Mouse (Mus musculus): ENCODE measurements around the gene Mrpl27.
"Not testable (repeated sequence)": the region's sequence is repeated elsewhere in the genome, so short reads cannot be mapped to it uniquely, and the experiment has no call there.

Mrpl27 gene

DNA sequence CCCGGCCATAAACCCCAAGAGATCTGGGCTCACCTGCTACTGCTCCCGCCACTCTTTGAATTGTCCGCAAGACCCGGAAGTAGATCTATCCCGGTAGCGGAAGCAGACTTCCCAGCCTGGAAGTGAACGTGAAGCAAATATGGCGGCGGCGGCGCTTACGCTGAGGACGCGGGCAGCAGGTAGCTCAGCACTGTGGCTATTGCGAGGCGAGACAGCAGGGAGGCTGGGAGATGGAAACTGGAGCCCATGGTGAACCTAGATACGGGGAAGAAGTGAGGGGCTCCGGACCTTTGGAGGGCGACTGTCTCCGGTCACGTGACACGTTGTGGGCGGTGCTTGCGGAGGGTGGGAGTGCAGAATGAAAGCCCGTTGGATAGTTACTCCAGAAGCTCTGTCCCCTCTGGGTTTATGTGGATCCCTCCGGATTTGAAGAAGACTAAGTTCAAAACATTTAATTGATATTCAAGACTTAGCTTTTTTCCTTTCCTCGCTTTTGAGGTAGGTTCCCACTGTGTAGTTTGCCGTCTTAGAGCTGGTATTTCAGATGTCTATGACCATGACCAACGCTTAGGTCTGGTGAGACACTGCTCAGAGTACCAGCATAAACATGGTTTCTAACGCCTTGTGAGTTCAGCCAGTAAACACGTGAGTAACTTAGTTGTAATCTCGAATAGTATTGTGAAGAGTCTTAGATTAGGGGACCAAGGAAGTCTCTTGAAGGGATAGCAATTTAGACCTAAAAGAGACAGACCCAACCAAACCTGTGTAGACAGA lies at the start of gene Mrpl27, which contains the start of gene Eme1:
Gene Mrpl27, plus strand, starts transcription at position 105 of the 774 bp plus-strand sequence.
Gene Eme1, minus strand, starts transcription at position 302 of the 774 bp plus-strand sequence.
- peak; percentile 91 for DNase-seq

DNA sequence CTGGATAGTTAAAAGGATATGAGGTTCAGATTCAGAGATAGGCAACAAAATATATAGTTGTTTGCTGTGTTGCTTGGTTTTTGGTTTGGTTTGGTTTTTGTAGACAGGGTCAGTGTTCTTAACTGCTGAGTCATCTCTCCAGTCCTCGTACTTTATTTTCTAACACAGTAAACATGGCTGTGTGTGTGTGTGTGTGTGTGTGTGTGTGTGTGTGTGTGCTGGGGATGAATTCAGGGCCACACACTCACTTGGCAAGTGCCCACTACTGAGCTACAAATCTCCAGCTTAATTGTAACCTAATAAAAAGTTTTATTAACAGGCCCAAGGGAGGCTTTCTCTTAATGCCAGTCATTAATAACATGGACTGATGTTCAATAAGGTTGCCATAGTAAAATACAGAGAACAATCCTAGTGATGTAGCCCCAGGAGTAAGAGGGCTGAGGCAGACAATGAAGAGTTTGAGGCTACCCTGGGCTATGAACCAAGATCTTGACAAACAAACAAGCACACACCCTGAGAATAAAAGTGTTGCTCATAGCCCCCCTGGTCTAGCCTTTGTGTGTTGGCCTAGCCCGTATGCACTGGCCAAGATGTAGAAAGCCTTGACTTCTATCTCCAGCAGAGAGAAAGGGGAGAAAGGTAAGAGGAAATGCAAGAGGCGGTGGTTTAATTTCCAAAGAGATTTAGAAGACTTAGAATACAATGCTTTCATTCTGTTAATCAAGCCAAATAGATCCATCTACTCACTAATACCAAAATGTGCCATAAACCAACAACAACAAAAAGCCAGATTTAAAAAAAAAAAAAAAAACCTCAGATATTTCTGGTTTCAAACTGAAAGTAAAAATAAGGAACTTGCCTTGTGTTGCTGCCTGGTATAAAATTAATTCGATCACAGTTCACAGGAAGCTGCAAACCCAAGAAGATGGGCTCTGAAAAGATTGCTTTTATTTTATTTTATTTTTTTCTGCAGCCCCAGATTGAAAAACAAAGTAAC lies 42.5 kb upstream of the Mrpl27 start:
- no peak for DNase-seq

DNA sequence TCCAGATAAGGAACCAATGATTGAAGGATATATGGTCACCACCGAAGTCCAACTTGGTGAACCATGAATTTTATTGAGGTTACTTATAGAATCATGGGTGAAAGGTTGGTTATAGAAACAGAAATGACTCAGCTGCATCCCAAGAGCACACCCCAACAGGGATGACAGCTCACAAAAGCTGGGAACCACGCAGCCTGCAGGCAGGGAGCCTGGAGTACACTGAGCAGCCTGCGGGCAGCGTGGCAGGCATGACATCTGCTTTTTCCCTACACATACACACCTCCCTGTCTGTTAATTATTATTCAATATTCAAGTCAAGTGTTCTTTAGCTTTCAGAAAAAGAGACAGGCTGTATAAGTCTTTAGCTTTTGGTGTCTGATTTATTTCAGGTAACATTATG lies 39.0 kb upstream of the Mrpl27 start:
- DNase-seq = no peak

DNA sequence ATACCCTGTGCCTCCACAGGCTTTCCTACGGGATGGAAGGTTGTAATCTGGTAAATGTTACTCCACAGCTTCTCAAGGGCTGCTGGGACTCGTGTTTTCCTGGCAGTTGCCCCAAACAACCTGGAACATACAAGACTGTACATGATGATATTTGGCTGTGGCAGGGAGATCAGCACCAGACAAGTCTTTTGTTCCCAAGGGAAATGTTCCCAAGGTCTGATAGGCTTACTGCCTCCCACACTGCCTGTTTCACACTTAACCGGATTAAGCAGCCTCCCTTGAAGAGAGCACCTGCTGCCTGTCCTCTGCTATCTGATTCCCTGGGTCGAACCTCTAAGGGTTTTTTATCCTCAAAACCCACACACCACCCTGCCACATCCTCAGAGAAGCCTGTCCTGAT lies 38.1 kb upstream of the Mrpl27 start:
- DNase-seq = no peak

DNA sequence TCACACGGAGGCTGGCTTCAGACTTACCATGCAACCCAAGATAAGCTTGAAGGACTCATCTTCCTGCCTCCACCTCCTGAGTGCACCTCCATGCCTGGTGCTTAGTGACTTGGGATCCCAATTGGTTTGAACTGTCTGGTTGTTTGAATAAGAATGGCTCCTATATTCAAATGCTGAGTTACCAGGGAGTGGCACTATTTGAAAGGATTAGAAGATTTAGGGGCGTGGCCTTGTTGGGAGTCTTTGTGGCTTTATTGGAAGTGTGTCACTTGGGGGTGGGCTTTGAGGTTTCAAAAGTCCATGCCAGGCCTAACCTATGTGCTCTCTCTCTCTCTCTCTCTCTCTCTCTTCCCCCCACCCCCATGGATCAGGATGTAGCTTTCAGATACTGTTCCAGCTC lies 35.9 kb upstream of the Mrpl27 start:
- DNase-seq = no peak

DNA sequence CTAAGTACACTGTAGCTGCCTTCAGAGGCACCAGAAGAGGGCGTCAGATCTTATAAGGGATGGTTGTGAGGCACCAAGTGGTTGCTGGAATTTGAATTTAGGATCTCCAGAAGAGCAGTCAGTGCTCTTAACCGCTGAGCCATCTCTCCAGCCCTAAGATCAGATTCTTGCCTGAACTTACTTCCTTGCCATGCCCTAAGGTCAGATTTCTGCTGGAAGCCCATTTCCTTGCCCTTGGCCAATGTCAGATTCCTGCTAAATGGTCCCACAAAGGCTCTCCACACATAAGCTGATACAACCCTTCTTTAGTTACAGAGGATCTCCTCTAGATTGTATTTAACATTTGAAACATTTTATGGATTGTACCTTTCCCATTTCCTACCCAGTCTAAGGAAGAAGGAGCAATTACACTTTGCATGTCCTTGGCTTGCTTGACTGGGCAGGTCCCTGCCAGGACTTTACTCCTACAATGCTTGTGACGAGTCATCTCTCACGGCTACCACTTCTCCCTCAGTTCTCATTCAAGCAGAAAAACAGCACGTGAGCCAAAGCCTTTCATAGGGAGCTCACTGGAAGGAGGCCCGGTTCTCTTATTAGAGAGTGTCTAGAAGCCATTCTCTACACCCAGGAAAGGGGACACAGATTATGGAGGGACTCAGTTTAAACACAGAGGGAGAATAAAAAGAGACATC lies 32.7 kb upstream of the Mrpl27 start:
- peak; percentile 37 for DNase-seq

DNA sequence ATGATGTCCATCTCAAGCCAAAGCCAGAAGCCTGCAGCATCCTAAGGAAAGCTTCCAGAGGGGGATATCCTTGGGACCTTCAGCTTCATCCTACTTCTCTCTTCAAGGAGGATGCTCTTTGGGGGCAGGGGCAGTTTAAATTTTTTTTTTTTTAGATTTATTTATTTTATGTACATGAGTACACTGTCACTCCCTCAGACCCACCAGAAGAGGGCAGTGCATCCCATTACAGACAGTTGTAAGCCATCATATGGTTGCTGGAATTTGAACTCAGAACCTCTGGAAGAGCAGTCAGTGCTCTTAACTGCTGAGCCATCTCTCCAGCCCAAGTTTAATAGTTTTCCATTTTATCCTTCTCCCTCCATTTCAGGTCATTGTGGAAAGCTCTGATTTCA lies 32.1 kb upstream of the Mrpl27 start:
- no peak for DNase-seq

DNA sequence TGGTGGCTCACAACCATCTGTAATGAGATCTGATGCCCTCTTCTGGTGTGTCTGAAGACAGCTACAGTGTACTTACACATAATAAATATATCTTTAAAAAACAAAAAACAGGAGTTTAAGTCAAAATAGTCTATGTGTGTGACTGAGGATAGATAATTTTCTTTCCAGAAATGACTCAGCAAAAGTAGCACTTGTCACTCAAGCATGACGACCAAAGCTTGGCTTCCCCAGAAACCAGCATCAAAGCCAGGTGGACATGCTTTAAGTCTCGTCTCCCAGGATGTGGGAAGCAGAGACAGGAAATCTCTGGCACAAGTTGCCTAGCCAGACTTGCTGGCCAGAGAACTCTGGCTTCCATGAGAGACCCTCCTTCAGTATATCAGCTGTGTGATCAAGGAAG lies 31.4 kb upstream of the Mrpl27 start:
- DNase-seq = no peak

DNA sequence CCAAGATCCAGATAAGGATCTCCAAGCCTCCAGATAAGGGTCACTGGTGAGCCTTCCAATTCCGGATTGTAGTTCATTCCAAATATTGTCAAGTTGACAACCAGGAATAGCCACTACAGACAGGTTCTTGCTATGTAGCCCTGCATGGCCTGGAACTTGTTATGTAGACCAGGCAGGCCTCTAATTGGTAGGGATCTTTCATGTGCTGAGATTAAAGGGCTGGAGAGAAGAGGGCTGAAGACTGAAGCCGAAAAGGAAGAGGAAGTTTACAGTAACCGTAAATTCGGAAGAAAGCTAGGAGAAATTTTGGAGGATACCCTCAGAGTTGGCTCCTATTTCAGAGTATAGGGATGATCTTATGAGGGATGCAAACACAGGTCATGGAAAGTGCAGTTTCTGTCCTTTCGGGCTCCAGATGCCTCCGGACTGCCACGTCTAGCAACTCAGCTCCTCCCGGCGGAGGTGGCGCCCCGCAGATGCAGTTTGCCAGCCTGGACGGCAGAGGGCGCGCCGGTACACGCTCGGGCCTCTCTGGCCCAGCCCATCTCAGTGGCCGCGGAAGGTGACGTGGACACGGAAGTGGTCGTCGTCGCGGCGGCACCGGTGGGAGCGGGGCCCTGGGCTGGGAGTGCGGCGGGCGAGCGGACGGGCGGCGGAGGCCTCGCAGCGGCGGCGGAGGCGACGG lies 24.2 kb upstream of the Mrpl27 start, which contains the start of gene Lrrc59:
Gene Lrrc59, plus strand, starts transcription at position 569 of the 685 bp plus-strand sequence.
- DNase-seq = peak; percentile 95

DNA sequence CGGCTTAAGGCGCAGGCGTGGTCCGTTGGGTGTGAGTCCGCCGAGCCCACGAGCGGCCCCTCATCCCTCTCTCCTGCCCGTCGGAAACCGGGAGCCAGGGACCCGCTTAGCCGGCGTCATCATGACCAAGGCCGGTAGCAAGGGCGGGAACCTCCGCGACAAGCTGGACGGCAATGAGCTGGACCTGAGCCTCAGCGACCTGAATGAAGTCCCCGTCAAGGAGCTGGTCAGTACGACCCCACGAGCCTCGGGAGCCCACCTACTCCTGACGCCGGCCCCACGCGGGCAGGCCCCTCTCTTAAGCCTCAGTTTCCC lies 23.7 kb upstream of the Mrpl27 start:
- DNase-seq = no peak

DNA sequence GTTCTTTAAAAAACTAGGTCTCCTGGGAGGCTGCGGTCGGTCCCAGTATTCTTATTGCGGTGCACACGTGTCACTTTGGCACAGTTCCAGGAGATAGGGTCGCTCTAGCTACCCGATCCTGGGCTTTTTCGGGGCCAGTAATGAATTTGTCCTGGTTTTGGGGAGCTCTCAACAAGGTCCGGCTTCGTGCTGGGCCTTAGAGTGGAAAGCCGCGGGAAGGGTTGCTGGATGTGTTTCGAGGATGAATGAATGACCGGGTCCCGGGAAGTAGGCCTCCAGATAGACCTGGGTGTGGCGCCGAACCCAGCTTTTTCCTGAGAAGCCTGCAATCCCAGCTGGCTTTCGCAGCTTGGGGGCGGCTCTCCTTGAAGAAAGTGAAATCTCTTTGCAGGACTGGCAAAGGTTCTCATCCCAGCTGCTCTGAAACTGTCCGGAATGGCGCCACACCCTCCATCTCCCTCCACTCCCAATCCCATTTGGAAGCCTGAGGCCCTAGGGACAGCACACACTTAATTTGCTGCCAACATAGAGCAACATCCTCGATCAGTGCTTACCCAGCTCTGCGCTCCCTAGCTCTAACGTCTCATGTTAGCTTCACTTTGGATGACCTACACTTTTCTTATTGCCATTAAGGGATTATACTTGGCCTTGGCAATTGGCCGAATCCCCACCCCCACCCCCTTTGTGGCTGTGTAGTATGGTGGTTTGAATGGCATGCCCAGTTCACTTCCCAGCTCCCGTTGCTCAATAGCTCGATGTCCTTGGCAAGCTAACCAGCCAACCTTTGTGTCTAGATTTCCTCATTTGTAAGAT lies 23.2 kb upstream of the Mrpl27 start:
- peak; percentile 28 for DNase-seq

DNA sequence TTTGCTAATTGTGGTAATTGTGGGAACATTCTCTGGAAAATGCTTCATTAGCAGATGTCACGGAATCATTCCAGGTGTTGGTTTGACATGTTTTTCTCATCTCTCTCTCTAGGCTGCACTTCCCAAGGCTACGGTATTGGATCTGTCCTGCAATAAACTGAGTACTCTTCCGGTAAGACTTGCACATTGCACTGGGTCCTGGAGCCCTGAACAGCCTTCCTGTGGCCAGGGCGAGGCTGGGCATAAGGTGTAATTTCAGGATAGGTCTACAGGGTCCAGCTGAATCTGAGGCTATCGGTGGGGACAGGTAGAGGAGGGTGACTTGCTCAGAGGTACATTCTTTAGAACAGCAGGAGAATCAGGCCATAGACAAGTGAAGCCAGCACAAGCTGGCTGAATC lies 21.6 kb upstream of the Mrpl27 start:
- DNase-seq = no peak

DNA sequence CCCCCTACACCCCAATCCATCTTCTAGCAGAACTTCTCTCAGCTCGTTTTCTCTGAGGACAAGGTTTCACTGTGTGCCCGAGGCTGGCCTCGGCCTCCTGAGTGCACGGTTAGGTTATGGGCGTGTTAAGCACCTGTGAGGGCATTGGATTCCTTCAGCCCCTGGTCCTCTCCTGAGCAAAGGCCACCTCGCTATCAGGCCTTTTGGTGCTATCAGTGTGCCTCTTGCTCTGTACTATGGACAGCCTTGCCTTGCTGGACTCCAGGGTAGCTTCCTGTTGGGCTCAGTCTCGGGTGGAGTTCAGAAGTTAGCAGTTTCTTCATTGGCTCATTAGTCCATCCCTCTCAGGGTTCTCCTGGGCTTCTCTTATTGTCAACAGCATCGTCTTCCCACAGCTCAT lies 20.6 kb upstream of the Mrpl27 start:
- DNase-seq = no peak

DNA sequence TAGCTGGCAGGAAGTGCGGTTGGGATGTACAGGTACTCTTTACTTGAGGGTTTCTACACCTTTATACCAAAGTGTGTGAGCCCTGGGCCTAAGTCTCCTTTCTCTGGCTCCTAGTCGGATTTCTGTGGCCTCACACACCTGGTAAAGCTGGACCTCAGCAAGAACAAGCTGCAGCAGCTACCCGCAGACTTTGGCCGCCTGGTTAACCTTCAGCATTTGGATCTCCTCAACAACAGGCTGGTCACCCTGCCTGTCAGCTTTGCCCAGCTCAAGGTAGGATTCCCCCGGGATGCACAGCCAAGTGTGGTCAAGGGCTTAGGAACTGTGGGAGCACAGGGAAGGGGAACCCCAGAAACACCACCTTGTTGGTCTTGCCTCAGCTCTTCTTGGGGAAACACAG lies 19.1 kb upstream of the Mrpl27 start:
- peak; percentile 83 for DNase-seq

DNA sequence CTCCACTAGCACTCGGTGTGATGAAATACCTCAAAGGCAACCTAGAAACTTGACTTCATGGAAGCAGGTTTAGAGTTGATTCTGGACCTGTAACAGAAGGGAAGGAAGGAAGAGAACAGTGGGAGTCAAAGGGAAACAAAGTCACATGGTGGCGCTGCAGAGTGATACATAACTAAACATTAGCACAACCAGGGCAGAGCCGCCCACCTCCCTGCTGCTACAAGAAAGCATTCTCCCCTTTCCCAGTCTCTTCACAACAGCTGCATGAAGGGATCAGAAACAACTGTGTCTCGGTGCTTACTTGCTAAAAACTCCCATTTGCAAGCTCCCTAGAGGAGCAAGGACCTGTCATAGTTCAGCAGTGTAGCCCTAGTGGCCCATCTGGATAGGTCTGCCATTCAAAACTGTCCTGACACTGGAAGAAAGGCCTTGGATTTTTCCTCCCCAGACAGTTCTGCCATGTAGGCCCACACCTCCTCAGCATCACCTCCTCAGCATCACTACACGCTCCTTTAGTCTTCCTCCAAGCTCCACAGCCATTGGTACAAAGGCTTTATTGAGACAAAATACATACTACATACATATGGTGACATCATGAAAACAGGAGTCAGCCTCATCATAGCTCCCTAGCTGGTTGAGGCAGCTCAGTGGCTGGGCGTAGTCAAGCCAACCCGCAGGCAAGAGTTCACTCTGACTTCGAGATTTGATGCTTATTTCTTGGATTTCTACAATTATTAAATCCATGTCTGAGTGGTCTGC lies 8.9 kb upstream of the Mrpl27 start:
- no peak for DNase-seq

DNA sequence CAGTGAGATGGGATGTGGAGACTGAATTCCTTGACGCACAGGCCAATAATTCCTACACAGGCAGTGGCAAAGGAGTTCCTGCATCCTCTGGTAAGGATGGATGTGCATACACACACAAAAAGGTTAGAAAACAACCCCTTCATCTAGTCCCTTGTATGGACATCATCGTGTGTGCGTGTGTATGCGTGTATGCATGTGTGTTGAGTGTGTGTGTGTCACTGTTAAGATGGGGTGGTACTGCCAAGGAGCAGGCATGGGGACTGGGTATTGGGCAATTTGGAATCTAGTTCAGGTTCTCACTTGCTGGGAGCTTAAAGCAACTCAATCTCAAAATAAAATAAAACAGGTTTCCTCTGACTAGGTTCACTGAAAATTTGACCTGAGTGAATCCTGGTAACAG lies 7.1 kb upstream of the Mrpl27 start:
- DNase-seq = no peak

DNA sequence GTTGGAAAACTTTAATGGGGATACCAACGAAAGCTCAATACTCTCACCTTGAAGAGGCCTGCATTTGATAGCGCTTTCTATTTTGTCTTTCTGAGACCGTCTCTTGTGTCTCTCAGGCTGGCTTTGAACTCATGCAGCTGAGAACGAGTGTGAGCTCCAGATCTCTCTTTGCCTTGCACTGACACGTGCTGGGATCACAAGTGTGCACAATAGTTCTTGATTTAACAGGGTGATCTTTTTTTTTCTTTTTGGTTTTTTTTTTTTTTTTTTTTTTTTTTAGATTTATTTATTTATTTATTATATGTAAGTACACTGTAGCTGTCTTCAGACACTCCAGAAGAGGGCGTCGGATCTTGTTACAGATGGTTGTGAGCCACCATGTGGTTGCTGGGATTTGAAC lies 2.3 kb upstream of the Mrpl27 start:
- DNase-seq = not testable (repeated sequence)

DNA sequence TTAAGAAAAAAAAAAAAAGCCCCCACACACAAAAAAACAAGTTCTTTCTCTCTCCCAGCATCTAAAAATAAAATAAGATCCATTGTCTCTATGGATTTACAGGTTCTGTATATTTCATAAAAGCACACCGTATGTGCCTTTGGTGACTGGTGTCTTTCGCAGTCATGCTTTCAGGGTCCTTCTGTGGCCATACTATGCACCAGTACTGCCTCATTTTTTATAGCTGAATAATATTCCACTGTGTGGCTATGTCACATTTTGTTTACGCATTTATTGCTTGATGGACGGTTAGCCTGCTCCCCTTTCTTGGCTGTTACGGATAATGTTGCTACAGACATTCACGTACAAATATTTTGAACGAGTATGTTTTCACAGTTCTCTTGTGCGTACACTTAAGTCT lies 594 bp upstream of the Mrpl27 start:
- DNase-seq = no peak

DNA sequence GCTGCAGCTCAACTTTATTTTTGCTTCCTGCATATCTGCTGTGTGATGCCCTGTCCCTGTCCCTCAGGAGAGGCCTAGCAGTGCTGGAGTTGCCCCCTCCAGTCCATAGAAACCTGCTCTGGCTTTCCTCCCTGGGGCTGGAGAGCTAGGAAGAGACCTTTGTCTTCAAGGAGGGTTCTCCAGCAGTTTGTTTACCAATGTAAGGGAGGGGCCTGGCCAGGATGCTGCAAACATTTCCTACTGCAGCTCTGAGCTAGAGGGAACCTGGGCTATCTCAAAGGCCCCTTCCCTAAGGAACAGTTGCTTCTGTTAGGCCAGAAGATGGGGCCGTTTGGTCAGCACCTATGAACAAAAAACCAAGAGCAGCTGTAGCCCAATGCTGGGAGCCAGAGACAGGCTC lies 7.8 kb downstream of the Mrpl27 start:
- DNase-seq = no peak

DNA sequence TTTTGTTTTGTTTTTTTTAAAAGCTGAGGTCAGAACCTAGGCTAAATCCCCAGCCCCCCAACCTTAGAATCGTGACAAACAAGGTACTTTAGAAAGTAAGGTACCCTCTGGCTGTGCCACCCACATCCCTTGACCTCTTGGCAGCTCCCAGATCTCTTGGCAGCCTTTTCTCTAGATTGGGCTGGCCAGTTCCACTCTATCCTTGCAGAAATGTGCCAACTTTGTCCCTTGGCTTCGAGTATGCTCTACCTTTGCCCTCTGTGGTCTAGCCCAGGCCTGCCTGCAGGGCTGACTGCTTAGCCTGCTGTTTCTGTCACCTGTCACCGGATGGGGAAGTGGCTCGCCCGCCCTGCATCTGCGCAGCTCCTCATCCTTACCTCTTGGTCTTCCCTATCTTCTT lies 11.7 kb downstream of the Mrpl27 start:
- peak; percentile 80 for DNase-seq

DNA sequence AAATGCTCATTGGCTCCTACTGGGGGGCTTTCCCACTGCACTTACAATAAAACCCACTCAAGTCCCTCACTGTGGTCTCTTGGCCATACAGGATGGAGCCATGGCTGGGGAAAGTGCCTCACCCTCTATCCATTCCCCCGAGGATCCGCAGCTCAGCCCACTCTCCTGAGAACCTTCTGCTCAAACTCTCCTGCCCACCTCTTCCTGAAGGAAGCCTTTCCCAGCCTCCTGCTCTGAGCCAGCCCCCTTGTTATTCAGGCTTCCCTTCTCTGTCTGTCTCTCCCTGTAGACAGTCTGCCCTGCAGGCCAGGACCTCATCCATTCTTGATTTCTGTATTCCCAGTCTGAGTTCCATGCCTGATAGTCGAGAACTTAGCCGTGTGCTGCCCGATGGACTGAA lies 21.4 kb downstream of the Mrpl27 start:
- no peak for DNase-seq

Measured in kidney, adult 9 months (tissue).